Mouse (Mus musculus): Measurements from ENCODE around the gene Ankrd33b.
A peak's percentile ranks its signal among the peaks of the same experiment; 100 is the strongest.

GRCm38 (mm10) chr15:31328082-31328614 is 39.4 kb downstream of the Ankrd33b start:
- TF ChIP-seq CHD1 (IDR thresholded peaks at IDR 0.05; ENCODE audit: low read depth, low read length) (0 out of 2 replicates have a peak, but pooled peaks have one; percentile 36), EP300 (IDR thresholded peaks at IDR 0.05; ENCODE audit: low read length) (no peak), JUND (conservative IDR thresholded peaks at IDR 0.05; ENCODE audit: low read depth, low read length) (no peak), CTCF (conservative IDR thresholded peaks at IDR 0.05 in 1 of 2, IDR thresholded peaks at IDR 0.05 in 1 of 2; ENCODE audit: low read depth in 2 of 2, low read length in 2 of 2) (no peak), POLR2A (IDR thresholded peaks at IDR 0.05; ENCODE audit: low read depth, low read length) (no peak), ZC3H11A (IDR thresholded peaks at IDR 0.05; ENCODE audit: low read depth, low read length) (no peak), ZNF384 (IDR thresholded peaks at IDR 0.05; ENCODE audit: low read depth, low read length) (no peak), GABPA (IDR thresholded peaks at IDR 0.05; ENCODE audit: insufficient replicate concordance, low read depth, low read length) (no peak), MYC (IDR thresholded peaks at IDR 0.05; ENCODE audit: low read depth, low read length) (no peak)
